Mouse (Mus musculus) ES-E14 (cell line): Measurements from ENCODE around the gene Zdhhc13.

Experiments
- HCFC1 ChIP-seq: IDR thresholded peaks from 2 replicates; pipeline ENCODE4 v1.6.1; 2012; ENCODE audit warnings: low read length, inconsistent platforms, borderline replicate concordance; ENCODE audit not compliant: insufficient read depth
- ZC3H11A ChIP-seq: IDR thresholded peaks from 2 replicates; pipeline ENCODE4 v1.6.1; 2012; ENCODE audit warnings: low read depth, mild to moderate bottlenecking, inconsistent platforms, low read length, borderline replicate concordance

- TF ChIP-seq ZC3H11A = no peak
- no peak for TF ChIP-seq HCFC1
Measured at GRCm38 (mm10) chr7:48795130-48795529, 6.3 kb downstream of the Zdhhc13 start.
